Mouse (Mus musculus): ENCODE results near the gene Phldb1.

GRCm38 (mm10) chr9:44721154-44721876 is 13.7 kb downstream of the Phldb1 start:
- TF ChIP-seq CTCF (IDR thresholded peaks at IDR 0.05; ENCODE audit: extremely low read depth, insufficient read depth, low read length) (no peak), POLR2A (IDR thresholded peaks at IDR 0.05; ENCODE audit: extremely low read depth, insufficient read depth, low read length) (no peak)
